Mouse (Mus musculus) cerebellum, adult (tissue): ENCODE results near the gene Zyg11b.

Source experiments
- ATAC-seq: cut with Nextera tagmentation; 2 replicates; pipeline ENCODE4 v1.9.2; 2017; ENCODE audit warnings: mild to moderate bottlenecking, moderate library complexity, mixed read lengths; ENCODE audit not compliant: insufficient number of reproducible peaks, low FRiP score, low TSS enrichment

Zyg11b gene

DNA sequence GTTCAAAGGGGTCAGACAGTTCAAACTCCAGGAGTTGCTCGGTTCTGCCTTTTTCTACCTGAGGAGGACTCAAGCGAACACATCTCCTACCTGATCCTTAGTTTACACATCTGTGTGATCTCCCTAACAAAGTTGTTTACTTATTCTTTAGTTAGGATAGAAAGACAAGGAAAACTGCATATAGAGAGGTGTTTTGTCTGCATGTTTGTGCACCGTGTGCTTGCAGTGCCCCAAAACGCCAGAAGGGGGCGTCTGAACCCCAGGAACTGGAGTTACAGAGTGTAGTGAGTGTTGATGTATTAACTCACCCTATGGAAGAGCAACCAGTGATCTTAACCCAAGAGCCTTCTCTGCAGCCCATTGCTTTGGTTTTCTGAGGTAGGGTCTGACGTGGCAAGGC lies 18.9 kb upstream of the Zyg11b start:
- ATAC-seq = no peak

DNA sequence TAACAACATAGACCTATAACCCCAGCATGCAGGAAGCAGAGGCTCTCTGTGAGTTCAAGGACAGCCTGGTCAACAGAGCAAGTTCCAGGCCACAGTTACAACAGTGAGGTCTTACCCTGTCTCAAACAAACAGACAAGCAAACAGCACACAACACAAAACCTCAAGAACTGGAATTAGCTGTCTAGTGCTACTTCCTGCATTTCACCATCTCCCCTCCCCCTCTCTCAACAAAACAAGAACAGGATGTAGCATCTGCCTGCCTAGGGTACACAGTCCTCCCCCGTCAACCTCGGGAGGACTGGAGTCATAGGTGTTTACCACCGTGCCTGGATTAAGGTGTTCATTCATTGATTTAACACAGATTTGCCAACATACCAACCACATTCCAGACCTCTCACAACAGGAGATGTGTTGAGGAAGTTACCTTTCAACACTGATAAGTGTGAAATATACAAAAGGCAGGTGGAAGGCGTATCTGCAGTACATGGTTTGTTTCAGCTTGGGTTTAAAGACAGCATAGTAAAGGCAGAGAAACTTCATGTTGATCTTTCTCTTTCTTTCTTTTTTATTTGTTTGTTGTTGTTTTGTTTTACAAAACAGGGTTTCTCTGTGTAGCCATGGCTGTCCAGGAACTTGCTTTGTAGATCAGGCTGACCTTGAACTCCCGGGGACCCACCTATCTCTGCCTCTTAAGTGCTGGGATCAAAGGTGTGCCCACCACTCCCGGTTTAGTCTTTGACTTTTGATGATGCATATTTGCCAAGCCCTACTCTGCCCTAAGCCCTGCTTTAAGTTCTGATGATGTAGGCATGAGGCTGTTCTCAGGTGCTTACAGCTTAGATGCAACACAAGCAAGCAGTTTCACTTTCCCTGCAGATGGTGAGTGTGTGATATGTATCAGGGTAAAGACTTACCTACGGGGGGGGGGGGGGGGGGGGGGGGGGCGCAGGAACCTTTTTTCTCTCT lies 18.0 kb upstream of the Zyg11b start:
- ATAC-seq = no peak

GRCm38 (mm10) chr4:108317656-108318605 lies 17.0 kb upstream of the Zyg11b start:
- ATAC-seq = no peak

DNA sequence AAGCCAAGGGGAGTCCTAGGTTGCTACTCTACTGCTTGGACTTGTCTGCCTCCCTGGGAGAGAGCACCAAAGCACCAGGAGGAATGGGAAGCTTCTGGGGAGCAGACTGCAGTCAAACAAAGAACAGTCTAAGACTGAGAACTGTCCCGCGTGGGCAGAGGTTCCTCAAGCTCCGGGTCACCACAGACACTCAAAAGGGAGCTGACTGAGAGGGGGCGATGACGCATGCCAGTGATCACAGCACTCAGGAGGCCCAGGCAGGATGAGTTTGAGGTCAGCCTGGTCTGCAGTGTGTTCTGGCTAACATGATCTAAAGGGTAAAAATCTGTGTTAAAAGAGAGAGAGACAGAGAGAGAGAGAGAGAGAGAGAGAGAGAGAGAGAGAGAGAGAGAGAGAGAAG lies 13.1 kb upstream of the Zyg11b start:
- ATAC-seq = no peak

DNA sequence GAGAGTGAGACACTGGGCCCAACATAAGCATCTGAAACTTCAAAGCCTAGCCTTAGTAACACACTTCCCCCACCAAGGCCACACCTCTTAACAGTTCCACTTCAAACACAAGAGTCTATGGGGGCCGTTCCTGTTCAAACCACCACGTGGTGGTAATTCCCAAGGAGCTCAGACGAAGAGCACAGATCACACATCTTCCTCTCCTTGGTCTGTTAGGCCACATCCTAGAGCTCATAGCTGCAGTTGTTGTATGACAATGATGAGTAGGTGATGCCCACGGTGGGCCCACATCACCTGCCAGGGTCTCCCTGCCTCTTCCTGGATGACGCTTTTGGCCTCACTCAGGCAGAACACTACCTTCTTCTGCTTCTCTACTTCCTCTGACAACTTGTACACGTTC lies 9.8 kb upstream of the Zyg11b start:
- ATAC-seq = no peak

- no peak for ATAC-seq
Observed at GRCm38 (mm10) chr4:108302296-108302890, 1.5 kb upstream of the Zyg11b start.

- ATAC-seq = 0 out of 2 replicates have a peak, but pooled peaks have one; percentile 1
Observed at GRCm38 (mm10) chr4:108300266-108300665, 630 bp downstream of the Zyg11b start.

GRCm38 (mm10) chr4:108276973-108277372 lies 23.9 kb downstream of the Zyg11b start:
- ATAC-seq = no peak

GRCm38 (mm10) chr4:108272286-108272685 lies 28.6 kb downstream of the Zyg11b start:
- ATAC-seq = peak; percentile 61; the same call in 1 of the 2 replicates

GRCm38 (mm10) chr4:108265774-108266173 lies 35.1 kb downstream of the Zyg11b start:
- ATAC-seq = no peak

DNA sequence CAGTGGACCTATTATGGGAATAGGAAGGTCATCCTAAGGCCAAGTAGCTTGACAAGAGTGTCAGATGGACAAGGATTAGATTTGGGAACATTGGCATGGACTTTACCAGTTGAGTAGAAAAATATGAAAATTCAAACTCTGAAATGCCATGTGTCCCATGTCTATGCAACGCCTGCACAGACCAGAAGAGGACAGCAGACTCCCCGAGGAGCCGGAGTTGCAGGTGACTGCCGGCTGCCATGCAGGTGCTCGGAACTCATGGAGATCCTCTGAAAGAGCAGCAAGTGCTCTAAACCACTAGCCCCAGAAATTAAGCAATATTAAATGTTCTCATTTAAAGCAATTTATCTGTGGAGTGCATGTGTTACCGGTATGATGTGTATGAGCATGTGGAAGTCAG lies 47.6 kb downstream of the Zyg11b start:
- ATAC-seq = no peak

- ATAC-seq = no peak
Observed at GRCm38 (mm10) chr4:108250501-108250900, 50.4 kb downstream of the Zyg11b start.

- ATAC-seq = no peak
Observed at GRCm38 (mm10) chr4:108249314-108249713, 51.6 kb downstream of the Zyg11b start.

DNA sequence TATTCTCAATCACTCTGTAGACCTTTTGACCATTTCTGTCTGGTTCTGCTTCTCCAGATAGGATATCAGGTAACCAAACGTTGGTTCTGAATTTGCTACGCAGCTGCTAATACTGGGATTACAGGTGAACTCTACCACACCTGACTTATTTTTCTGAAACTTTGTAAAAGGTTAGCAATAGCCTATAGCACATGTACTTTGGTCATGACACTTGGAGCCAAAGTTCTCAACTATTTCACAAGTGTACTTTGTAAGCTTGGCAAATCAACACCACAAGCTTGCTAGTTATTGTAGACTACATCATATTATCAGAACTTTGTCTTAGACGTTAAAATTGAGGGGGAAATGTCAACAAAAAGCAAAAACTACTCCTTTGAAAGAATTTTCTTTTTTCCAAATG lies 67.2 kb downstream of the Zyg11b start:
- ATAC-seq = no peak

GRCm38 (mm10) chr4:108225341-108225872 lies 75.5 kb downstream of the Zyg11b start:
- ATAC-seq = no peak

- no peak for ATAC-seq
Observed at GRCm38 (mm10) chr4:108222507-108222906, 78.4 kb downstream of the Zyg11b start.

DNA sequence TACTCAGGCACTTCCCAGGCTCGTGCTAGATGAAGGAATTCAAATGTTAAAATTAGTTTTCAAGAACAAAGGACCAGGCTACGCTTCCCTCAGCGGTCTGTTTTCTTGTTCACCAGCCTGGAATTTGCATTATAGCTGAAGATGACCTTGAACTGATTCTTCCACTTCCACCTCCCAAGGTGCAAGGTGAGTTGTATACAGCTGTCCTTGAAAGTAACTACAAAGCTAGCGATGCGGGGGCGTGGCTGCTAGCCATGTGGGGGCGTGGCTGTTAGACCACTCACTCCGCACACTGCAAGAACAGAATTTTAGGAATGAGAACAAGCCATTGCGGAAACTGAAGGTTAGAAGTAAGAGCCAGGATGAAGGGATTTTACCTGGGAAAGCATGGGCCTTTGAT lies 81.9 kb downstream of the Zyg11b start:
- no peak for ATAC-seq

DNA sequence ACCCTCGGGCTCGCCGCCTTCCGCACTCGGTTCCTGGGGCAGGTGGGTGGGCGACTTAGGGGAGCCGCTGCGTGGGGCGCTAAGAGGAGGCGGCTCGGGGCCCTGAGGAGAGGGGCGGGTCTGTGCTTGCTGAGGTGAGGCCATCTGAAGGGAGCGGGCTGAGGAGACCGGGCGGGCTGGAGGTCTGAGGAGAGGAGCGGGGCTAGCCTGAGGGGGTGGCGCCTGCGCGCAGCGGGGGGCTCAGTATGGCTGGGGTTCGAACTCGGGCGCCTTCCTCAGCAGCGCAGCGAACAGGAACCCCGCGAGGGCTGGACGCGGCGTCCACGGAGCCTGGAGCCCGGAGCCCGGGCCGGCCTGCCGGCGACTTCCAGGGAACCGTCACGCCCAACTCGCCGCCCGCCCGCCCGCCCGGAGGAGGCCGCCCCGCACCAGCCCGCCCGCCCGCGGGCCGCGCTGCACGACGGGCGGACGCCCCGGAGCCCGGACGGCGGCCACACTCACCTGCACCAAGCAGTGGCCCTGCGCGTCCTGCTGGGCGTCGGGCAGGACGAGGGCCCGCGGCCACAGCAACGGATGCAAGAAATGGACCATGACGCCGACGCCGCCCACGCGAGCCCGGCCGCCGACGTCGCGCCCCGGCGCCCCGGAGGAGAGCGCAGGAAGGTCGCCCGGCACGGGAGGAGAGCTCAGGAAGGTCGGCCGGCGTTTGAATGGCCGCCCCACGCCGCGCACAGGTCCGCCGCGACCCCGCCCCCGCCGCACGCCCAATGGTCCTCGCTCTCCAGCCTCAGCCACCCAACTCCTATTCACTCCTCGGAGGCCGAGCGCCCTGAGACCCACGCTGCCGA lies 83.3 kb downstream of the Zyg11b start, which contains the start of gene Zyg11a:
TSS of gene Zyg11a (minus strand) at position 717 of the 848 bp plus-strand sequence.
- ATAC-seq = no peak

GRCm38 (mm10) chr4:108213023-108213422 lies 87.9 kb downstream of the Zyg11b start:
- no peak for ATAC-seq
